Mouse (Mus musculus) forebrain, postnatal 0 days (tissue): ENCODE measurements at regions not wholly inside any gene's neighbourhood (a gene's known extent, or its start where the extent isn't known, plus 50 kb on each side); places are given as distances from the start of the nearest gene placed in this dataset.
A peak's percentile ranks its signal among the peaks of the same experiment; 100 is the strongest.

Source experiments
- ATAC-seq: fragments of 200-750 bp; cut with Nextera tagmentation; 2 replicates; pipeline ENCODE4 v1.8.0; 2017; ENCODE audit warnings: mild to moderate bottlenecking, moderate library complexity
- DNase-seq: peaks from one replicate; pipeline ENCODE4 v3.0.0-alpha.2; 2015
- H3K27ac ChIP-seq: fragments of 300-500 bp; sonication (generic); 2 replicates; pipeline ENCODE4 v1.5.1; 2014; ENCODE audit warnings: low read depth, mild to moderate bottlenecking, antibody characterized with exemption, low read length, moderate library complexity, mixed read lengths
- H3K27me3 ChIP-seq: fragments of 300-500 bp; sonication (generic); 2 replicates; pipeline ENCODE4 v1.6.1; 2014; ENCODE audit warnings: mild to moderate bottlenecking, low read length, mixed read lengths; ENCODE audit not compliant: insufficient read depth
- H3K36me3 ChIP-seq: fragments of 300-500 bp; sonication (generic); 2 replicates; pipeline ENCODE4 v1.6.1; 2014; ENCODE audit warnings: mild to moderate bottlenecking, moderate library complexity; ENCODE audit not compliant: insufficient read depth
- H3K4me1 ChIP-seq: fragments of 300-500 bp; sonication (generic); 2 replicates; pipeline ENCODE4 v1.6.1; 2014; ENCODE audit warnings: antibody characterized with exemption; ENCODE audit not compliant: insufficient read depth
- H3K4me2 ChIP-seq: fragments of 300-500 bp; sonication (generic); 2 replicates; pipeline ENCODE4 v1.6.1; 2014; ENCODE audit warnings: low read depth, mild to moderate bottlenecking, moderate library complexity
- H3K4me3 ChIP-seq: fragments of 300-500 bp; sonication (generic); 2 replicates; pipeline ENCODE4 v1.5.1; 2014; ENCODE audit warnings: low read depth, low read length, mixed read lengths
- H3K9ac ChIP-seq: fragments of 300-500 bp; sonication (generic); 2 replicates; pipeline ENCODE4 v1.6.1; 2014; ENCODE audit warnings: mild to moderate bottlenecking
- H3K9me3 ChIP-seq: fragments of 300-500 bp; sonication (generic); 2 replicates; pipeline ENCODE4 v1.6.1; 2016; ENCODE audit warnings: low read length
- CTCF ChIP-seq: sonication (generic); IDR thresholded peaks from 2 replicates; pipeline ENCODE4 v1.5.1; 2016; ENCODE audit warnings: antibody characterized with exemption, control low read depth, low read depth
- WGBS: fragments of 180-500 bp; shearing (Covaris S2); extraction: QIAGEN DNeasy Blood & Tissue Kit; methylation state at CpG from one replicate; pipeline ENCODE4 v1.1.7; 2014; 5-methylcytosine and 5-hydroxymethylcytosine counted together

- Histone ChIP-seq H3K9ac (no peak overlapping the region), H3K36me3 (no peaks in the 10 kb centered on the region), H3K4me2 (no peak overlapping the region), H3K9me3 (no peaks in the 10 kb centered on the region), H3K27me3 (no peaks in the 10 kb centered on the region), H3K4me3 (no peak overlapping the region), H3K4me1 (0 out of 2 replicates have a peak, but pooled peaks cover 3% of the 10 kb centered on the region), H3K27ac (no peak overlapping the region)
- no peak for TF ChIP-seq CTCF
- ATAC-seq (peak; percentile 93), DNase-seq (peak; percentile 54)
Measured at GRCm38 (mm10) chr14:72303856-72304255, 187.8 kb downstream of the Gm9195 start.

- H3K4me1 ChIP-seq, result 0 out of 2 replicates have a peak, but pooled peaks cover 3% of the 10 kb centered on the region
- H3K9me3 ChIP-seq, result no peaks in the 10 kb centered on the region
- H3K36me3 ChIP-seq, result no peaks in the 10 kb centered on the region
- H3K27me3 ChIP-seq, result no peaks in the 10 kb centered on the region
- H3K4me2 ChIP-seq, result no peak overlapping the region
- H3K9ac ChIP-seq, result no peak overlapping the region
- WGBS, result 58% methylated on average over 1 of the region's 1 CpGs
- TF ChIP-seq CTCF, result peak; percentile 69
- no peak for ATAC-seq
- H3K27ac ChIP-seq, result no peak overlapping the region
- peak; percentile 73 for DNase-seq
- H3K4me3 ChIP-seq, result no peak overlapping the region
Measured at GRCm38 (mm10) chr14:72300026-72300425, 191.6 kb downstream of the Gm9195 start.

GRCm38 (mm10) chr14:72294631-72295030, 197.0 kb downstream of the Gm9195 start:
- H3K27ac ChIP-seq, result no peak overlapping the region
- no peaks in the 10 kb centered on the region for H3K4me1 ChIP-seq
- H3K4me2 ChIP-seq, result no peak overlapping the region
- ATAC-seq, result no peak
- no peaks in the 10 kb centered on the region for H3K9me3 ChIP-seq
- H3K36me3 ChIP-seq, result no peaks in the 10 kb centered on the region
- no peak overlapping the region for H3K9ac ChIP-seq
- TF ChIP-seq CTCF, result no peak
- H3K27me3 ChIP-seq, result no peaks in the 10 kb centered on the region
- DNase-seq, result no peak
- no peak overlapping the region for H3K4me3 ChIP-seq
- WGBS, result 41% methylated on average over 6 of the region's 6 CpGs

GRCm38 (mm10) chr14:72293677-72294387, 197.8 kb downstream of the Gm9195 start:
- no peaks in the 10 kb centered on the region for H3K36me3 ChIP-seq
- H3K9ac ChIP-seq, result no peak overlapping the region
- H3K4me1 ChIP-seq, result no peaks in the 10 kb centered on the region
- peak; percentile 66 for TF ChIP-seq CTCF
- H3K27ac ChIP-seq, result no peak overlapping the region
- no peak overlapping the region for H3K4me2 ChIP-seq
- WGBS, result 69% methylated on average over 9 of the region's 9 CpGs
- H3K27me3 ChIP-seq, result no peaks in the 10 kb centered on the region
- ATAC-seq (peak; percentile 64), DNase-seq (peak; percentile 70)
- H3K9me3 ChIP-seq, result no peaks in the 10 kb centered on the region
- no peak overlapping the region for H3K4me3 ChIP-seq

- Histone ChIP-seq H3K4me3 (no peak overlapping the region), H3K27me3 (no peaks in the 10 kb centered on the region), H3K4me1 (no peaks in the 10 kb centered on the region), H3K9ac (no peak overlapping the region), H3K27ac (no peak overlapping the region), H3K4me2 (no peak overlapping the region), H3K9me3 (no peaks in the 10 kb centered on the region), H3K36me3 (no peaks in the 10 kb centered on the region)
- 76% methylated on average over 7 of the region's 7 CpGs for WGBS
- TF ChIP-seq CTCF, result no peak
- no peak for ATAC-seq
- DNase-seq, result no peak
Measured at GRCm38 (mm10) chr14:72292656-72293299, 198.9 kb downstream of the Gm9195 start.

- DNase-seq (no peak), ATAC-seq (no peak)
- Histone ChIP-seq H3K9ac (no peak overlapping the region), H3K36me3 (no peaks in the 10 kb centered on the region), H3K4me1 (no peaks in the 10 kb centered on the region), H3K9me3 (no peaks in the 10 kb centered on the region), H3K27ac (no peak overlapping the region), H3K4me3 (no peak overlapping the region), H3K27me3 (no peaks in the 10 kb centered on the region), H3K4me2 (no peak overlapping the region)
- TF ChIP-seq CTCF, result no peak
- WGBS, result 88% methylated on average over 4 of the region's 4 CpGs
Measured at GRCm38 (mm10) chr14:72277309-72277708, 214.3 kb downstream of the Gm9195 start.

- no peak overlapping the region for H3K9ac ChIP-seq
- no peak overlapping the region for H3K4me3 ChIP-seq
- H3K27me3 ChIP-seq, result no peaks in the 10 kb centered on the region
- H3K36me3 ChIP-seq, result no peaks in the 10 kb centered on the region
- no peaks in the 10 kb centered on the region for H3K4me1 ChIP-seq
- no peak overlapping the region for H3K27ac ChIP-seq
- ATAC-seq (no peak; the same call in 1 of the 2 replicates), DNase-seq (no peak)
- no peaks in the 10 kb centered on the region for H3K9me3 ChIP-seq
- TF ChIP-seq CTCF, result no peak
- WGBS, result 37% methylated on average over 2 of the region's 2 CpGs
- H3K4me2 ChIP-seq, result no peak overlapping the region
Measured at GRCm38 (mm10) chr14:72259255-72259654, 232.4 kb downstream of the Gm9195 start.
